Mouse (Mus musculus) liver, adult 2 months (tissue): ENCODE results near the gene Cacng4.

Experiments
- CTCF ChIP-seq: fragments of 200-500 bp; IDR thresholded peaks from 2 replicates; pipeline ENCODE4 v1.5.1; 2011; ENCODE audit warnings: low read depth, low read length, control low read depth
- POLR2A ChIP-seq: fragments of 200-500 bp; IDR thresholded peaks from 2 replicates; pipeline ENCODE4 v1.6.1; 2011; ENCODE audit warnings: low read length, control low read depth; ENCODE audit not compliant: insufficient read depth; ENCODE audit errors: extremely low read depth

- no peak for TF ChIP-seq POLR2A
- no peak for TF ChIP-seq CTCF
Observed at GRCm38 (mm10) chr11:107812941-107813648, 18.7 kb upstream of the Cacng4 start.
